Mouse (Mus musculus): Measurements from ENCODE around the gene Ctsll3. TPM values are rescaled to one million over a fixed set of nuclear protein-coding genes. Genes with fewer than 3 reads are reported as not detected.

The Ctsll3 gene
- not detected in 2 replicates for polyA plus RNA-seq (2015; fragmentation: Nextera tagmentation; extraction: Ambion mirVana)

DNA sequence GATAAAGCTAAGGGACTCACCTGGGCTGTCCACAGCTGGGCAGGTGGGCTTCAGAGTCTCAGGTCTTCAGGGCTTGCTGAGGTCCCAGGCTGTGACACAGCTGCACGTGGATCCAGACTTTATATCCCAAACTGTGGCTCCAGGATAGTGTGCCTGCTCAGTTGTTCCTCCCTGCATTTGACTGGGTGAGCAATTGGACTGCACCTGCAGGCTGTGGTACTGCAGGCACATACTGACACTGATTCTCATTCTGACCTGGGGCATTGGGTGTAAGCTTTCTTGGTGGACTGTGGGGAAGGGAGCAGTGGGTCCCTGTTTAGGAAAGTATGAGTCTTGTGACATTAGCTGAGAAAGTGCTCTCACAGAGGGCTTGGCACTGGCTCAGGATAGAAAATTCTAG lies at the start of gene Ctsll3:
Gene Ctsll3, minus strand, starts transcription at position 101 of the 400 bp plus-strand sequence.
- Histone ChIP-seq H3K36me3 (ENCODE audit: control insufficient read depth, insufficient read depth, low read length) (no peaks in the 10 kb centered on the region), H3K9me3 (ENCODE audit: control insufficient read depth, low read length) (no peaks in the 10 kb centered on the region), H3K27me3 (replicated peaks; ENCODE audit: control insufficient read depth, insufficient read depth, low read length) (no peaks in the 10 kb centered on the region), H3K4me2 (ENCODE audit: low read length) (no peak within 1 kb of the TSS), H3K4me1 (ENCODE audit: control insufficient read depth, insufficient read depth, low read depth, low read length) (no peaks in the 10 kb centered on the region), H3K9ac (ENCODE audit: low read depth, low read length) (no peak within 1 kb of the TSS), H3K27ac (ENCODE audit: low read depth, low read length) (no peak within 1 kb of the TSS), H3K4me3 (ENCODE audit: low read length) (no peak within 1 kb of the TSS)
- WGBS, result 76% methylated on average over 1 of the region's 1 CpGs
- no peak for ATAC-seq

DNA sequence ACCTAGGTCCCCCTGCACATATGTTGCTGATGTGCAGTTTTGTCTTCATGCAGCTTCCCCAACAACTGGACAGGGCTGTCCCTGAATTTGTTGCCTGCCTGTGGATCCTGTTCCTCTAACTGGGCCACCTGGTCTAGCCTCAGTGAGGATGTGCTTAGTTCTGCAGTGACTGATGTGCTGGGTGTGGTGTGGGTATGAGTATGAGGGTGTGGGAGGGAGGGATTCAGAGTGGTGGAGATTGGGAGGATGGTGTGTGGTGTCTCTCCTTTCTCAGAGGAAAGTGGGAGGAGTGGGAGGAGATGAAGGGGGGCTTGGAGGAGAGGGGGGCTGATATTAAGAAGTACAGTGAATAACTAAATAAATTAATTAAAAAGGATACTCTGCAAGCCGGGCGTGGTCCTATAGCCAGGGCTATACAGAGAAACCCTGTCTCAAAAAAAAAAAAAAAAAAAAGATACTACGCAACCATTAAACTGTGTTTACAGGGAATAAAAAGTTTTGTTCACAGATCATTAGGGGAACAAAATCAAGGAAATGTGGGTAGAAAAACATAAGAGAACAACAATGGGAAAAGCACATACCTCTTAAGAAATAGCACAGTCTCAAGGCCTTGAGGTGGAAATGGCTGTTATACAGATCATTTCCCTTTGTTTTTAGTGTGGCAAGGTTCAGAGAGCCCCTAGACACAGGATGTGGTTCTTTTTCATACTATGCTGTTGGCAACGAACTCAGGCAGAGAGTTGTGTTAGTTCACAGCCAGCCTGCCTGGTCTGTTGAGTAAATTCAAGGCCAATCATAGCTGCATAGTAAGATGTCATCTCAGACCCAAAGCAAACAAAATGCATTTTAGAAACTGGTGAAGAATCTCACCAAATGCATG lies 45.8 kb upstream of the Ctsll3 start:
- no peak for ATAC-seq
- no peak overlapping the region for H3K9ac ChIP-seq (ENCODE audit: low read depth, low read length)
- no peak overlapping the region for H3K4me3 ChIP-seq (ENCODE audit: low read length)
- no peak overlapping the region for H3K27ac ChIP-seq (ENCODE audit: low read depth, low read length)
- H3K27me3 ChIP-seq (replicated peaks; ENCODE audit: control insufficient read depth, insufficient read depth, low read length), result no peaks in the 10 kb centered on the region
- no peaks in the 10 kb centered on the region for H3K4me1 ChIP-seq (ENCODE audit: control insufficient read depth, insufficient read depth, low read depth, low read length)
- no peaks in the 10 kb centered on the region for H3K36me3 ChIP-seq (ENCODE audit: control insufficient read depth, insufficient read depth, low read length)
- no peak overlapping the region for H3K4me2 ChIP-seq (ENCODE audit: low read length)
- no peaks in the 10 kb centered on the region for H3K9me3 ChIP-seq (ENCODE audit: control insufficient read depth, low read length)
- 88% methylated on average over 4 of the region's 4 CpGs for WGBS

DNA sequence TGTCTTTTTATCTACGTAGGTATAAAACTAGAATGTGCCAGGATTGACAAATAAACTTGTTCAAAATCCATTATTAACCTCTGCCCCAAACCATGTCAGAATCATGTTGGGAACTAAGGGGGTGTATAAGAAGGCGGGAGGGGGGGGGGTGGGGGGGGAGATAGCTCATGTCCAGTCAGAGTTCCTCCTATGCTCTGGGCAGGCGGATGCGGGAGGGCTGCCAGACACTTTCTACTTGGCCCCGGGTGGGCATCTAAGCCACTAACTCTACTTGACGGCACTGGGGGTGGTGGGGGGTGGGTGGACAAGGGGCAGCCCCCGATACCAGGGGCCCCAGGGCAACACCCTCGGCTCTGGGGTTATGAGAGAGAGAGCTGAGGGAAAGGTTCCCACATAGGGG lies 40.5 kb upstream of the Ctsll3 start:
- Histone ChIP-seq H3K9ac (ENCODE audit: low read depth, low read length) (no peak overlapping the region), H3K4me2 (ENCODE audit: low read length) (no peak overlapping the region), H3K4me3 (ENCODE audit: low read length) (no peak overlapping the region), H3K9me3 (ENCODE audit: control insufficient read depth, low read length) (no peaks in the 10 kb centered on the region), H3K36me3 (ENCODE audit: control insufficient read depth, insufficient read depth, low read length) (no peaks in the 10 kb centered on the region), H3K4me1 (ENCODE audit: control insufficient read depth, insufficient read depth, low read depth, low read length) (no peaks in the 10 kb centered on the region), H3K27me3 (replicated peaks; ENCODE audit: control insufficient read depth, insufficient read depth, low read length) (no peaks in the 10 kb centered on the region), H3K27ac (ENCODE audit: low read depth, low read length) (no peak overlapping the region)
- WGBS, result 76% methylated on average over 8 of the region's 8 CpGs
- no peak for ATAC-seq

DNA sequence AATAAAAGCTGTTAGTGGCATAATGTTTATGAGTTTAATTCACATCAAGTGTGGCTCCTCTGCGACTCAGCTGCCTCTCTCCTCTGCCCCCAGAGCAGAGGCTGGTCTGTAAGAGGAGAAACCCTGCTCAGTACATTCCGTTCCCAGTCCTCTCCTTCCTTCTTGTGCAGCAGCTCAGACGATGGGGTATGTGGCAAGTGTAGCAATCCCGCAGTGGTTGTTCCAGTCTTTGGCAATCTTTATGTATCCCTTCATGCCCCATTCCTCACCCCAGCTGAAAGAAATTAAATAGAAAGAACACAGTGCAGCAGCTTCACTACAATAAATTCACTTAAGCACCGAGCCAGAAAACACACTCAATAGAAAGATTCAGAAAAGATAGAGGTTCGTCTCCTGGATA lies 40.1 kb upstream of the Ctsll3 start:
- Histone ChIP-seq H3K4me2 (ENCODE audit: low read length) (no peak overlapping the region), H3K9me3 (ENCODE audit: control insufficient read depth, low read length) (no peaks in the 10 kb centered on the region), H3K27ac (ENCODE audit: low read depth, low read length) (no peak overlapping the region), H3K27me3 (replicated peaks; ENCODE audit: control insufficient read depth, insufficient read depth, low read length) (no peaks in the 10 kb centered on the region), H3K4me3 (ENCODE audit: low read length) (no peak overlapping the region), H3K36me3 (ENCODE audit: control insufficient read depth, insufficient read depth, low read length) (no peaks in the 10 kb centered on the region), H3K4me1 (ENCODE audit: control insufficient read depth, insufficient read depth, low read depth, low read length) (no peaks in the 10 kb centered on the region), H3K9ac (ENCODE audit: low read depth, low read length) (no peak overlapping the region)
- 75% methylated on average over 6 of the region's 6 CpGs for WGBS
- ATAC-seq, result no peak

DNA sequence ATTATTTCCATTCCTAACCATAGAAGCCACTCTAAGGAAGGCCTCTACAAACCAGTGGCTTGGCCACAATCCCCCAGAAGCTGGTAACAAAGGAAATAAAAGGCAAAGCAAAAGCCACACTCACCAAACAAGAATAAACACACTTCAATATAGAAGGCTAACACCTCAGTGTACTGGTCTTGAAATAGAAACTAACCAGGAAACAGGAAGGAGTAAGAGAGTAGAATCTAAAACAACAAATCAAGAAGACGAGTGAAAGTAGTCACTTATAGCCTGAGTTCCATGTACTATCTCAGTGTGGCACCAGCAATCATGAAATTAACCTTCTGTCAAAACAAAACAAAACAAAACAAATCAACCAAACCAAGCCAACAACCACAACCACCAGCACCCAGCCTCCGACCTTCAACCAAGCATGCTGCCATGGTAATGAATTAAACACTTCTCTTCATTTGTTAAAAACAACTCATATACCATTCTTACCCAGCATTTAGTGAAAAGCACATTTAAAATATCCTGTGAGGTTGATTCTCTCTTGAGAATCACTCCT lies 36.8 kb upstream of the Ctsll3 start:
- H3K9me3 ChIP-seq (ENCODE audit: control insufficient read depth, low read length), result no peaks in the 10 kb centered on the region
- H3K4me3 ChIP-seq (ENCODE audit: low read length), result no peak overlapping the region
- H3K27ac ChIP-seq (ENCODE audit: low read depth, low read length), result no peak overlapping the region
- H3K36me3 ChIP-seq (ENCODE audit: control insufficient read depth, insufficient read depth, low read length), result no peaks in the 10 kb centered on the region
- H3K4me1 ChIP-seq (ENCODE audit: control insufficient read depth, insufficient read depth, low read depth, low read length), result no peaks in the 10 kb centered on the region
- no peak overlapping the region for H3K4me2 ChIP-seq (ENCODE audit: low read length)
- H3K27me3 ChIP-seq (replicated peaks; ENCODE audit: control insufficient read depth, insufficient read depth, low read length), result no peaks in the 10 kb centered on the region
- no peak overlapping the region for H3K9ac ChIP-seq (ENCODE audit: low read depth, low read length)
- ATAC-seq, result no peak
- WGBS, result 82% methylated on average over 2 of the region's 2 CpGs

DNA sequence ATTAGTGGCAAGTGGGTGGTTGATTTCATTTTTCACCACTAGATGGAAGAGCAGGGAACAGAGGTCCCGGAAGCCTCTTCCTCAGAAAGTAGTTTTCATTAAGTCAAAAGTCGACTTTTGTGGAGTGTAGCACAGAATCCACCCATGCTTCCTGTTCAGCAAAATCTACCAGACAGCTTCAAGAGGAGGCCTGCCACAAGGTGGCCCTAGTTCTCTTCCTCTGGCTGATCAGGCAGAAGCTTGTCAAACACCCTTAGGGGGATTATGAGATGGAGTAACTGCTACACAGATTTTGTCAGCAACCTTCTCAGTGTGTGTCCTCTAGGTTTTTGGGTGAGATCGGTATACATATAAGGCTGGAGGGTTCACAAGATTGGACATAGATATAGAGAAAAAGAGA lies 23.4 kb upstream of the Ctsll3 start:
- Histone ChIP-seq H3K36me3 (ENCODE audit: control insufficient read depth, insufficient read depth, low read length) (no peaks in the 10 kb centered on the region), H3K27me3 (replicated peaks; ENCODE audit: control insufficient read depth, insufficient read depth, low read length) (no peaks in the 10 kb centered on the region), H3K4me3 (ENCODE audit: low read length) (no peak overlapping the region), H3K9me3 (ENCODE audit: control insufficient read depth, low read length) (no peaks in the 10 kb centered on the region), H3K4me1 (ENCODE audit: control insufficient read depth, insufficient read depth, low read depth, low read length) (no peaks in the 10 kb centered on the region), H3K4me2 (ENCODE audit: low read length) (no peak overlapping the region), H3K27ac (ENCODE audit: low read depth, low read length) (no peak overlapping the region), H3K9ac (ENCODE audit: low read depth, low read length) (no peak overlapping the region)
- 76% methylated on average over 3 of the region's 3 CpGs for WGBS
- ATAC-seq, result no peak

DNA sequence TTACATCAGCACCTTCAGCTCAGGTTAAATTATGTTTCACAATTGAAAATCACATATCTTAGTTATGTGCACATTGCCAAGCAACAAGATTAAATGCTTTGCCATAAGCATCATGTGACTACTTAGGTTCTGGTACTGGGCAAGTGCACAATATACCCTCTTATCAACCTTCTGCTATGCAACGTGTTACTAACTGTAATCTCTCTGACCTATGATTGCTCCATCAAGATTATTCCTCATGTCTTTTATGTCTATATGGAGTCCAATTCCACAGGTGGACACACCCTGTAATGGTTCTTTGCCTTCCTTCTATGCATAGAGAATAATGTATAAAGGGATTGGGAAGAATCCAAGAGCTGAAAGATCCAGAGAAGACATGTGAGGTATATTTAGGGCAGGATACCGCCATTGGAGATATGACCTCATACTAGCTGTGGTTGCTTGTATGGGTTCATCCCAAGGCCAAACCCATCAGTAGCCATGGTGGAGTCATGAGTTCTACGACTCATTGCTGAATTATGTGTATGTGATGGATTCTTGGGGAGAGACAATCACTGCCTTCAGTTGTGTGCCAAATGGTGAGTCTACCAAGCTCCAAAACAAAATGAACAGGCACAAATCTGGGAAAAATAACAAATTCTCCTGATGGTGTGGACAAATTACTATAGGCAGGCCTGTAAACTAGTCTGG lies 18.0 kb upstream of the Ctsll3 start:
- H3K9me3 ChIP-seq (ENCODE audit: control insufficient read depth, low read length), result no peaks in the 10 kb centered on the region
- no peak for ATAC-seq
- no peak overlapping the region for H3K9ac ChIP-seq (ENCODE audit: low read depth, low read length)
- no peak overlapping the region for H3K4me3 ChIP-seq (ENCODE audit: low read length)
- 80% methylated on average over 3 of the region's 3 CpGs for WGBS
- no peaks in the 10 kb centered on the region for H3K27me3 ChIP-seq (replicated peaks; ENCODE audit: control insufficient read depth, insufficient read depth, low read length)
- H3K27ac ChIP-seq (ENCODE audit: low read depth, low read length), result no peak overlapping the region
- H3K4me1 ChIP-seq (ENCODE audit: control insufficient read depth, insufficient read depth, low read depth, low read length), result no peaks in the 10 kb centered on the region
- H3K36me3 ChIP-seq (ENCODE audit: control insufficient read depth, insufficient read depth, low read length), result no peaks in the 10 kb centered on the region
- no peak overlapping the region for H3K4me2 ChIP-seq (ENCODE audit: low read length)

DNA sequence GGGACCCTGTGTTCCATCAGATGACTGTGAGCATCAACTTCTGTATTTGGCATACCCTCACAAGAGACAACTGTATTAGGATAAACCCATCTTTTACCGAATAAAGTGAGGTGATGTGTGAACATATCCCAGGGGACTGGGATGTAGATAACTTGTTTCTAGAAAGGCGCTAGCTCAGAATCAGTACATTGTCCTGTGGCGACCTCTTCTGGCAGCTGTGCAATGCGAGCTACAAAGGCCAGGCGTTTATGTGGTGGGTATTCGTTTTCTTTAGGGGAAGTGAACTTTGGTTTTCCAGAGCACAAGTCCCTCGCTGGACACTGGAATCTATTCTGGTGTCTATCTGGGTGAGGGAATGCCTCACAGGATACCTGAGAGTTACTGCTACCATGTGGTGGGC lies 16.8 kb upstream of the Ctsll3 start:
- Histone ChIP-seq H3K4me1 (ENCODE audit: control insufficient read depth, insufficient read depth, low read depth, low read length) (no peaks in the 10 kb centered on the region), H3K36me3 (ENCODE audit: control insufficient read depth, insufficient read depth, low read length) (no peaks in the 10 kb centered on the region), H3K9ac (ENCODE audit: low read depth, low read length) (no peak overlapping the region), H3K4me2 (ENCODE audit: low read length) (no peak overlapping the region), H3K27me3 (replicated peaks; ENCODE audit: control insufficient read depth, insufficient read depth, low read length) (no peaks in the 10 kb centered on the region), H3K9me3 (ENCODE audit: control insufficient read depth, low read length) (no peaks in the 10 kb centered on the region), H3K4me3 (ENCODE audit: low read length) (no peak overlapping the region), H3K27ac (ENCODE audit: low read depth, low read length) (no peak overlapping the region)
- ATAC-seq, result no peak
- 8% methylated on average over 7 of the region's 7 CpGs for WGBS

DNA sequence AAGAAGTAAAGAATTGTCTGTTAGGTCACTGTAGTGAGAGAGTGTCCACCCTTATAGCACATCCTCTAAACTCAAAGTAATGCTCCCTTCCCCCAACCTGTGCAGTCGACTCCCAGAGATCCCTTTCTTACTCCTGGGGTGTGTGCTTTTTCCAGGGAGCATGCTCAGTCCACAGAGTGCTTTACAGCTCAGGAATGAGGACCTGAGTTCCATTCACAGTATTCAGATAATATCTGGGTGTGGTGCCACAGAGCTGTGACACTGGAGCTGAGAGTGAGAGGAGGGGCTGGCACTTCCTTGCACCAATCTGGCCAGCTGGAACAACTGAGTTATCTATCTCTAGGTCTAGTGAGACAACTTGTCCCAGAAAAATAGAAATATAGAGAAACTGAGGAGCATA lies 11.1 kb upstream of the Ctsll3 start:
- Histone ChIP-seq H3K27ac (ENCODE audit: low read depth, low read length) (no peak overlapping the region), H3K36me3 (ENCODE audit: control insufficient read depth, insufficient read depth, low read length) (no peaks in the 10 kb centered on the region), H3K9me3 (ENCODE audit: control insufficient read depth, low read length) (no peaks in the 10 kb centered on the region), H3K9ac (ENCODE audit: low read depth, low read length) (no peak overlapping the region), H3K27me3 (replicated peaks; ENCODE audit: control insufficient read depth, insufficient read depth, low read length) (no peaks in the 10 kb centered on the region), H3K4me2 (ENCODE audit: low read length) (no peak overlapping the region), H3K4me1 (ENCODE audit: control insufficient read depth, insufficient read depth, low read depth, low read length) (no peaks in the 10 kb centered on the region), H3K4me3 (ENCODE audit: low read length) (no peak overlapping the region)
- WGBS, result 63% methylated on average over 1 of the region's 1 CpGs
- ATAC-seq, result no peak
